Mouse (Mus musculus): Measurements from ENCODE around the gene Ces1d. TPM values are rescaled to one million over a fixed set of nuclear protein-coding genes. Genes with fewer than 3 reads are reported as not detected.

Gene Ces1d
- polyA plus RNA-seq, 1 experiment from 2014 or later: not detected

DNA sequence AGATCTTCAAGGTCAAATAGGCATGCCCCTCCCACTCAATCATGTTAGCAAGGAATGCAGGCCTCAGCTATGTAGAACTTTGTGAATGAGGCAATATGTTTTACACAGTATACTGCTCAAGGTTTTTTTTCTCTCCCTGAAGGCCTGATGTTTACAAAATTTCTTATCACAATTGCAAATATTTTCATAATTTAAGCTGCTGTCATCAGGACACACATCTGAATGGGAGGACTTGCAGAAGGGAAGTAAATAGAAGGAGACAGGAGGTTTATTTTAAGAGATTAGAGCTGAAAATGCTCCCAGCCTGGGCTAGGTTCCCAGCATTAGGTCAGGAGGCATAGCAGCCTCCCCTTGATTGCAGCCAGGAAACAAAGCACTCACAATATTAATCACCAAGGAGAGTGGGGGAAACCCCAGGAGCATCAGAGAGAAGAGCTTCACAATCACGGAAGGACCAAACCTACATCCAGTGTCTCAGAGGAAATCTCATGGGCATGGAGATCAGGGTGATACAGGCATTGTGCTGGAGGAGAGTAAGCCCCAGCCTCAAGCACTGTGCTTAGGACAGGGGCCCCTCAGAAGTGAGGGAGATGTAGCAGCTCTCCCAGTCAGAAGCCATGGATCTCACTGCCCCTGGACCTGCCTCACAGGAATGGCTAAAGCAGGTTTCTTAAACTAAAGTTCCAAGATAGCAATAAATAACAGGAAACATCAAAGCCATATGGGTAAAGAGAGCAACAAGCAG is 25.6 kb downstream of the Ces1d start:
- Histone ChIP-seq H3K9me3 (replicated peaks; ENCODE audit: control insufficient read depth, low read length) (no peaks in the 10 kb centered on the region), H3K4me3 (ENCODE audit: low read depth, low read length) (no peak overlapping the region), H3K36me3 (ENCODE audit: control insufficient read depth, insufficient read depth, low read length) (no peaks in the 10 kb centered on the region), H3K4me2 (ENCODE audit: low read length) (no peak overlapping the region), H3K9ac (ENCODE audit: low read length) (no peak overlapping the region), H3K4me1 (ENCODE audit: control insufficient read depth, insufficient read depth, low read length) (no peaks in the 10 kb centered on the region), H3K27me3 (replicated peaks; ENCODE audit: control insufficient read depth, insufficient read depth, low read length) (no peaks in the 10 kb centered on the region), H3K27ac (ENCODE audit: low read depth, low read length) (no peak overlapping the region)
- ATAC-seq: no peak
- WGBS: 76% methylated on average over 1 of the region's 1 CpGs
- DNase-seq (ENCODE audit: low spot score): no peak

DNA sequence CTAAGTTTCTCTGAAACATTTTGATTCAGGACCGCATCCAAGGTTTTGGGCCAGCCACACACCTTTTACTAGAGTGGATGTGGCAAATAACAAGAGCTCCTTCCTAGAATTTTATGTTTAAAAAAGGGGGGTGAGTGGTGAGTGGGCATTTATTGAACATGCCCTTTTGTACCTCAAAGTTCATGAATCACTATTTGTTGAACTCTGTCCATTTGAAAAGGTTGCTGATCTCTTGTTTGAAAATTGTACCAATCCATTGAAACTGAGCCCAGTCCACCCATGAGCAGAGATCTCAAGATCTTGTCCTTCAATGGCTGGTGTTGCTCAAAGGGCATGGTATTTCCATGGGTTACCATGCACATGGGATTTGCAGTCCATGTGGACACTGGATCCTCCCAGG is 34.3 kb downstream of the Ces1d start:
- H3K4me1 ChIP-seq (ENCODE audit: control insufficient read depth, insufficient read depth, low read length): no peaks in the 10 kb centered on the region

DNA sequence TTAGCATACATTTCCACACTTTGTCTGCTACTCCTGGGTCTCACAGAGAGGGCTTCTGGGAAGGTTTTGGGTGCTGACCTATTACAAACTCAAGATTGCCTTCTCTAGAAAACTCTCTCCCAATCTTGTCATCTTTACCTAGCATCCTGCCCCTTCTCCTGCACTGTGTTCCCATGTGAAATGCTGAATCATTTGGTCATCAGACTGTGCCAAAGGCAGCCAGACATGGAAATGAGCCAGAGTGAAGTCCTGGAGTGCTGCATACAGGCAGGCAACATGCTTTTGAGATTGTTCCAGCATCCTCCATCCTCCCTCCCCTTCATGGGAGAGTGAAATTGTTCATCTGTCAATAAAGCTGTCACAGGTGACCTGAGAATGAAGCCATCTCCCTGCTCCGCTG is 46.2 kb downstream of the Ces1d start:
- Histone ChIP-seq H3K4me1 (ENCODE audit: control insufficient read depth, insufficient read depth, low read length) (no peaks in the 10 kb centered on the region), H3K4me2 (ENCODE audit: low read length) (no peak overlapping the region), H3K27me3 (replicated peaks; ENCODE audit: control insufficient read depth, insufficient read depth, low read length) (no peaks in the 10 kb centered on the region), H3K36me3 (ENCODE audit: control insufficient read depth, insufficient read depth, low read length) (no peaks in the 10 kb centered on the region), H3K9me3 (replicated peaks; ENCODE audit: control insufficient read depth, low read length) (no peaks in the 10 kb centered on the region), H3K27ac (ENCODE audit: low read depth, low read length) (no peak overlapping the region), H3K9ac (ENCODE audit: low read length) (no peak overlapping the region), H3K4me3 (ENCODE audit: low read depth, low read length) (no peak overlapping the region)
- WGBS: 95% methylated on average over 1 of the region's 1 CpGs
- no peak for DNase-seq (ENCODE audit: low spot score)
- ATAC-seq: no peak

More for the DNA sequence above, 34.3 kb downstream of the Ces1d start:
- no peak for ATAC-seq
- Histone ChIP-seq H3K4me3 (ENCODE audit: low read depth, low read length) (no peak overlapping the region), H3K9ac (ENCODE audit: low read length) (no peak overlapping the region), H3K27ac (ENCODE audit: low read depth, low read length) (no peak overlapping the region), H3K9me3 (replicated peaks; ENCODE audit: control insufficient read depth, low read length) (no peaks in the 10 kb centered on the region), H3K4me2 (ENCODE audit: low read length) (no peak overlapping the region), H3K27me3 (replicated peaks; ENCODE audit: control insufficient read depth, insufficient read depth, low read length) (no peaks in the 10 kb centered on the region), H3K36me3 (ENCODE audit: control insufficient read depth, insufficient read depth, low read length) (no peaks in the 10 kb centered on the region)
- DNase-seq (ENCODE audit: low spot score): no peak
- WGBS: 88% methylated on average over 1 of the region's 1 CpGs

DNA sequence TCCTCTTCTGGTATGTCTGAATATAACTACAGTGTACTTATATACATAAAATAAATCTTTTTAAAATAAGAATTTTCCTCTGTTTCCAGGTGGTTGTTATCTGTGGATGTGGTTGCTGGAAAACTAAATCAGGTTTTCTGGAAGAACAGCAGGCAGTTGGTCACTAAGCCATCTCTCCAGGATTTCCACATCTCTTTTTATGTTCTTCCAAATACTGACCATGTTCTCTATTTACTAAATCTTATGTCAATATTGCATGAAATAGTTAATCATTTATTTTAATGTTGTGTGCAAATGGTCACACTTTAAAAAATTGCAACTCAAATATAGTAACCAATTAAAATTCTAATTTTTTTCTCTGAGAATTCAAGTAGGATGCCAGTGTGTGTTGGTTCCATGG is 50.3 kb downstream of the Ces1d start:
- Histone ChIP-seq H3K36me3 (ENCODE audit: control insufficient read depth, insufficient read depth, low read length) (no peaks in the 10 kb centered on the region), H3K4me3 (ENCODE audit: low read depth, low read length) (no peak overlapping the region)
- ATAC-seq: no peak

GRCm38 (mm10) chr8:93140696-93141095 is 56.9 kb downstream of the Ces1d start:
- Histone ChIP-seq H3K9me3 (replicated peaks; ENCODE audit: control insufficient read depth, low read length) (no peaks in the 10 kb centered on the region), H3K4me1 (ENCODE audit: control insufficient read depth, insufficient read depth, low read length) (no peaks in the 10 kb centered on the region), H3K27ac (ENCODE audit: low read depth, low read length) (no peak overlapping the region), H3K4me3 (ENCODE audit: low read depth, low read length) (no peak overlapping the region), H3K27me3 (replicated peaks; ENCODE audit: control insufficient read depth, insufficient read depth, low read length) (no peaks in the 10 kb centered on the region), H3K9ac (ENCODE audit: low read length) (no peak overlapping the region), H3K36me3 (ENCODE audit: control insufficient read depth, insufficient read depth, low read length) (no peaks in the 10 kb centered on the region), H3K4me2 (ENCODE audit: low read length) (no peak overlapping the region)
- ATAC-seq: no peak
- DNase-seq (ENCODE audit: low spot score): peak; percentile 51
- 56% methylated on average over 1 of the region's 1 CpGs for WGBS

More for the DNA sequence above, 50.3 kb downstream of the Ces1d start:
- Histone ChIP-seq H3K27me3 (replicated peaks; ENCODE audit: control insufficient read depth, insufficient read depth, low read length) (no peaks in the 10 kb centered on the region), H3K4me2 (ENCODE audit: low read length) (no peak overlapping the region), H3K27ac (ENCODE audit: low read depth, low read length) (no peak overlapping the region), H3K9me3 (replicated peaks; ENCODE audit: control insufficient read depth, low read length) (no peaks in the 10 kb centered on the region), H3K9ac (ENCODE audit: low read length) (no peak overlapping the region), H3K4me1 (ENCODE audit: control insufficient read depth, insufficient read depth, low read length) (no peaks in the 10 kb centered on the region)
- no peak for DNase-seq (ENCODE audit: low spot score)

DNA sequence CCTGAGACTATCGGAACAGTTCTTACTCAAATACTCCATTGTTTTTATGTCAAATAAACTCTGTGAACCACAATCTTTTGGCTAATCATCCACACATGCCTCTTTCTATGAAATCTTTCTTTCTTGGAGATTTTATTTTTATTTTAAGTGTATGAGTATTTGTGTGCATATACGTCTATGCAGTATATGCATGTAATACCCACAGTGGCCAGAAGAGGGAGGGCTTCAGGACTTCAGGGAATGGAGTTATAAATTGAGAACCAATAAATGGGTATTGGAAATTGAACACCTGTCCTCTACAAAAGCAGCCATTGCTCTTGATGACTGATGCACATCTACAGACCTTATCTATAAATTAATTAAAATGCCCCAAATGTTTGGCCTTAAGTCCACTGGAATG is 65.4 kb downstream of the Ces1d start:
- H3K27ac ChIP-seq (ENCODE audit: low read depth, low read length): no peak overlapping the region
- H3K9ac ChIP-seq (ENCODE audit: low read length): no peak overlapping the region
- DNase-seq (ENCODE audit: low spot score): no peak
- H3K36me3 ChIP-seq (ENCODE audit: control insufficient read depth, insufficient read depth, low read length): no peaks in the 10 kb centered on the region
- 97% methylated on average over 2 of the region's 2 CpGs for WGBS
- no peak for ATAC-seq
- no peak overlapping the region for H3K4me3 ChIP-seq (ENCODE audit: low read depth, low read length)
- H3K27me3 ChIP-seq (replicated peaks; ENCODE audit: control insufficient read depth, insufficient read depth, low read length): no peaks in the 10 kb centered on the region
- no peak overlapping the region for H3K4me2 ChIP-seq (ENCODE audit: low read length)
- no peaks in the 10 kb centered on the region for H3K9me3 ChIP-seq (replicated peaks; ENCODE audit: control insufficient read depth, low read length)
- H3K4me1 ChIP-seq (ENCODE audit: control insufficient read depth, insufficient read depth, low read length): no peaks in the 10 kb centered on the region

DNA sequence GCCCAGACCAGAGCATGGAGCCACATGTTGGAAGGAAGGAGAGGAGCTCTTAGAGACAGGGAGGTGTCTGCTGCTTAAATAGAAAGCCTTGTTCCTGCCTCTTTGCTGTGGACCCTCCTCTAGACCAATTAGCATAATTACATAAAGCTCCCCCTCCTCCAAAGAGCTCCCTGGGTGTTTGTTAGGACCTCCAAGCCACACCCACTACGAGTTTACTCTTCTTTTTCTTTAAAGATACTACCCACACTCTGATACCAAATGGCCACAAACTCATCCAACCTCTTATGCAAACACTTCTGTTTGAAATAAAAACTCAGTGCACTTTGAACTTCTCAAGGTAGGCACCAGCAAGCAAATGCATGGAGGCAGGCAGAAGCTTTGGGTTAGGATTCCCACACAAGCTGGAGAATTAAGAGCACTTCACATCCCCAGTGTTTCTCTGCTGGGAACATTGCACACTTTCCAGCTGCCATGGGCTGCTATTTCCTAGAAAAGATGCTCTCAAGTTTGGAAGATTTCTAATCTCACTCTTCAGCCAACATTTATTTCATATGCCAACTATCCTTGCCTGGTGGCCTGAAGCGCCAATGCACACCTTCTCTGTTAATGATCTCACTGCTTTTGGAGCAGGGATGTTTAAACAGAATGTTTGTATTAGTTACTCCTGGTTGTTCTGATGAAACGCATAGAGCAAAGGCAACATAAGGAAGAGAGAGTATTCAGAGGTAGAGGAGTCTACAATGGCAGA is 66.2 kb downstream of the Ces1d start, which contains the start of gene Ces1c:
Gene Ces1c, minus strand, starts transcription at position 51 of the 748 bp plus-strand sequence.
- DNase-seq (ENCODE audit: low spot score): no peak
- ATAC-seq: no peak
- Histone ChIP-seq H3K9me3 (replicated peaks; ENCODE audit: control insufficient read depth, low read length) (no peaks in the 10 kb centered on the region), H3K27ac (ENCODE audit: low read depth, low read length) (no peak within 1 kb of the TSS), H3K4me2 (ENCODE audit: low read length) (no peak within 1 kb of the TSS), H3K36me3 (ENCODE audit: control insufficient read depth, insufficient read depth, low read length) (no peaks in the 10 kb centered on the region), H3K9ac (ENCODE audit: low read length) (no peak within 1 kb of the TSS), H3K4me3 (ENCODE audit: low read depth, low read length) (no peak within 1 kb of the TSS), H3K4me1 (ENCODE audit: control insufficient read depth, insufficient read depth, low read length) (no peaks in the 10 kb centered on the region), H3K27me3 (replicated peaks; ENCODE audit: control insufficient read depth, insufficient read depth, low read length) (no peaks in the 10 kb centered on the region)
- 87% methylated on average over 3 of the region's 3 CpGs for WGBS

- no peaks in the 10 kb centered on the region for H3K9me3 ChIP-seq (replicated peaks; ENCODE audit: control insufficient read depth, low read length)
- H3K9ac ChIP-seq (ENCODE audit: low read length): no peak overlapping the region
- H3K27me3 ChIP-seq (replicated peaks; ENCODE audit: control insufficient read depth, insufficient read depth, low read length): no peaks in the 10 kb centered on the region
- no peak overlapping the region for H3K4me2 ChIP-seq (ENCODE audit: low read length)
- DNase-seq (ENCODE audit: low spot score) (no peak), ATAC-seq (no peak)
- no peaks in the 10 kb centered on the region for H3K36me3 ChIP-seq (ENCODE audit: control insufficient read depth, insufficient read depth, low read length)
- WGBS: 75% methylated on average over 2 of the region's 2 CpGs
- H3K27ac ChIP-seq (ENCODE audit: low read depth, low read length): no peak overlapping the region
- no peaks in the 10 kb centered on the region for H3K4me1 ChIP-seq (ENCODE audit: control insufficient read depth, insufficient read depth, low read length)
- H3K4me3 ChIP-seq (ENCODE audit: low read depth, low read length): no peak overlapping the region
Observed at GRCm38 (mm10) chr8:93126476-93126875, 71.2 kb downstream of the Ces1d start.

DNA sequence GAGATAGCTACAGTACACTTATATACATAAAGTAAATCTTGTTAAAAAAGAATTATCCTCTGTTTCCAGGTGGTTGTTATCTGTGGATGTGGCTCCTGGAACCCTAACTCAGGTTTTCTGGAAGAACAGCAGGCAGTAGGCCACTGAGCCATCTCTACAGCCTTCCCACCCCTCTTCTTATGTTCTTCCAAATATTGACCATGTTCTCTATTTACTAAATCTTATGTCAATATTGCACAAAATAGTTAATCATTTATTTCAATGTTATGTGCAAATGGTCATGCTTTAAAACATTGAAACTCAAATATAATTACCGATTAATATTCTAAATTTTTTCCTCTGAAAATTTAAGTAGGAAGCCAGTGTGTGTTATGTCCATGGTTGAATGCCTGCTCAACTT is 75.6 kb downstream of the Ces1d start:
- WGBS: 96% methylated on average over 1 of the region's 1 CpGs
- Histone ChIP-seq H3K4me1 (ENCODE audit: control insufficient read depth, insufficient read depth, low read length) (no peaks in the 10 kb centered on the region), H3K27me3 (replicated peaks; ENCODE audit: control insufficient read depth, insufficient read depth, low read length) (no peaks in the 10 kb centered on the region), H3K27ac (ENCODE audit: low read depth, low read length) (no peak overlapping the region), H3K4me3 (ENCODE audit: low read depth, low read length) (no peak overlapping the region), H3K36me3 (ENCODE audit: control insufficient read depth, insufficient read depth, low read length) (no peaks in the 10 kb centered on the region), H3K9me3 (replicated peaks; ENCODE audit: control insufficient read depth, low read length) (no peaks in the 10 kb centered on the region), H3K9ac (ENCODE audit: low read length) (no peak overlapping the region), H3K4me2 (ENCODE audit: low read length) (no peak overlapping the region)
- ATAC-seq (no peak), DNase-seq (ENCODE audit: low spot score) (no peak)

Measured in forebrain, embryonic 14.5 days (tissue).